Mouse (Mus musculus) megakaryocyte, embryonic 14.5 days (primary cell): ENCODE data around the gene Vps25.

ENCODE experiments used
- FLI1 ChIP-seq: IDR thresholded peaks from 2 replicates; pipeline ENCODE4 v1.6.1; 2012; ENCODE audit warnings: low read length, inconsistent platforms, mixed read lengths
- GATA1 ChIP-seq: IDR thresholded peaks from 3 replicates; pipeline ENCODE4 v1.6.1; 2012; ENCODE audit warnings: mixed read lengths, low read length, inconsistent platforms, borderline replicate concordance

DNA sequence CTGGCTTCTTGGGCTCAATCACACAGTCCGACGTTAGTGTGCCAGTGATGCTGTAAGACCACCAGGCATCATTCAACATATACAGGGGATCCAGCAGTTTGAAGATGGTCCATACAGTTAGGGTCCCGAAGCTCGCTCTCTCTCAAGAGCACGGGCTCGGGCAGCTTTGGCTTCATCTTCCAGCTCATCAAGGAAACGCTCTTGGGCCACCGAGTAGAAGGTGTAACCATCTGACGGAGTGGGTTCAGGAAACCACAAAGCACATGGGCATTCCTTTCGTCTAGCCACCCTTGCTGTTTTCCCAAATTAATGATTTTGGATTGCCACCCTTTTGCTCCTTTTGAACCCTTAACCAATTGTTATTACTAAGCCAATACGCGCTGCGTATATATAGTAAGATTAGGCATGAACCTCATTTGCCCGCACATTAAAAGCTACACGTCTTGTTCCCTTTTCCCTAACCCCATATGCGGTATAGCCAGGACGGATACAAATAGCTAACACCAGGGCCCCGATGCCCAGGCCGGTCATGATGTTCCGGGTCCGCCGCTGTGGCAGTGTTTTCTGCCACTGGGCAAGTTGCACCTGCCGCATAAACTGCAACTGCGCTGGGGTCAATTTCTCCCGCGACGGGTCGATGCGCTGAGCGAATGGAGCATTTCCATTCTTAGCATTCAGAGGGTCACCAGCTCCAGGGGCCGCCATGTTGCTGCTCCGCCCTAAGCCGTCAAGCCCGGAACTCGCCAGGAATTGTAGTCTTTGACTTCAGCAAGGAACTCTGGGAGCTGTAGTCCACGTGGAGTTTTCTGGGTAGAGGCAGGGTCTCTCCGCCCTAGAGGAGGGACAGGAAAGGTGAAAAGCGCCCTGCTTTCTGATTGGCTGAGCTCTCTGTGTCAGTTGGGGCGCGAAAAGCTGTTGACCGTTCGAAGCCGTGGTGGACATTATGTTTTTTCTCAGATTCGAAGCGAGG, 25.0 kb downstream of the Vps25 start, which contains the start of the genes Cntd1 and Coa3:
- TF ChIP-seq GATA1, result no peak
- no peak for TF ChIP-seq FLI1
